Mouse (Mus musculus): ENCODE measurements around the gene Snx8.

Gene Snx8

GRCm38 (mm10) chr5:140346050-140346449 is 43.0 kb downstream of the Snx8 start:
- DNase-seq (ENCODE audit: low spot score) = no peak

GRCm38 (mm10) chr5:140345244-140345643 is 43.8 kb downstream of the Snx8 start:
- DNase-seq (ENCODE audit: low spot score) = no peak

GRCm38 (mm10) chr5:140342880-140343279 is 46.2 kb downstream of the Snx8 start:
- no peak for DNase-seq (ENCODE audit: low spot score)

- DNase-seq (ENCODE audit: low spot score) = no peak
Observed at GRCm38 (mm10) chr5:140339836-140340235, 49.2 kb downstream of the Snx8 start.

- no peak for DNase-seq (ENCODE audit: low spot score)
Observed at GRCm38 (mm10) chr5:140338779-140339178, 50.3 kb downstream of the Snx8 start.

GRCm38 (mm10) chr5:140336680-140337079 is 52.4 kb downstream of the Snx8 start:
- peak; percentile 22 for DNase-seq (ENCODE audit: low spot score)

GRCm38 (mm10) chr5:140333631-140334030 is 55.4 kb downstream of the Snx8 start:
- no peak for DNase-seq (ENCODE audit: low spot score)

- DNase-seq (ENCODE audit: low spot score) = no peak
Observed at GRCm38 (mm10) chr5:140332519-140332918, 56.5 kb downstream of the Snx8 start.

- peak; percentile 78 for DNase-seq (ENCODE audit: low spot score)
Observed at GRCm38 (mm10) chr5:140331615-140332512, 57.2 kb downstream of the Snx8 start, which contains the start of gene Mrm2. Gene Mrm2 (minus strand): TSS chr5:140331898.

- DNase-seq (ENCODE audit: low spot score) = no peak
Observed at GRCm38 (mm10) chr5:140324058-140324457, 65.0 kb downstream of the Snx8 start.

- DNase-seq (ENCODE audit: low spot score) = no peak
Observed at GRCm38 (mm10) chr5:140321756-140322575, 67.1 kb downstream of the Snx8 start.

- peak; percentile 94 for DNase-seq (ENCODE audit: low spot score)
Observed at GRCm38 (mm10) chr5:140321042-140321755, 67.9 kb downstream of the Snx8 start, which contains the start of the genes Mad1l1 and Nudt1. Gene Mad1l1 (minus strand): TSS chr5:140321552. Gene Nudt1 (plus strand): TSS chr5:140321656.

GRCm38 (mm10) chr5:140316716-140317115 is 72.3 kb downstream of the Snx8 start:
- no peak for DNase-seq (ENCODE audit: low spot score)

- no peak for DNase-seq (ENCODE audit: low spot score)
Observed at GRCm38 (mm10) chr5:140307602-140308001, 81.5 kb downstream of the Snx8 start.

GRCm38 (mm10) chr5:140306016-140306415 is 83.0 kb downstream of the Snx8 start:
- no peak for DNase-seq (ENCODE audit: low spot score)

GRCm38 (mm10) chr5:140298291-140298690 is 90.8 kb downstream of the Snx8 start:
- no peak for DNase-seq (ENCODE audit: low spot score)

GRCm38 (mm10) chr5:140292152-140292551 is 96.9 kb downstream of the Snx8 start:
- peak; percentile 62 for DNase-seq (ENCODE audit: low spot score)

All from T-cell, adult 2 months (primary cell).